In the genomic region with DNA sequence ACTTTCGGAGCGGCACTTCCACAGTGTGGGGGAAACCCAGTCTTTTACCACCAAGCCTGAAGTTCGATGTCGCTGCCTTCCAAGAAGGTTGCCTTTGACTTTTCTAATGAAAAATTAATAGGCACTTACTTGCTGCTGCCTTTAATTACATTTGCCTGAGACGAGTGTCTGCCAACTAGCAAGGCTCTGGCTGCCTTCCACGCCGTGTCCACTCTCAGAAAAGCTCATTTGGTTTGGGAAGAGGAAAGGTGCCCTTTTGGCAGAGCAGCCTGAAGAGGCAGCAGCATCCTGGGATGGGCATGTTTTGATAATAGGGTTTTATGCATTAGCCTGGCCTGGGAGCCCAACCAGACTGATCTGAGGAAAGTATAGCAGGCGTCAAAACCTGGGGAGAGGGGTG, we compare ENCODE assay signal across 25 mouse cellular contexts. TPM values are rescaled to one million over a fixed set of nuclear protein-coding genes. Genes with fewer than 3 reads are reported as not detected.
DNase-seq lines count a peak whose midpoint lies in the region; ATAC-seq and TF ChIP-seq lines count a peak whose summit lies in the region.
"Had no signal": no experiment of that assay in that cellular context is flagged by ENCODE, and none has a peak within 500 bp of the region (broad histone marks: within the 10 kb centered on the region; RNA-seq: fewer than 3 reads in every experiment).

No protein-coding gene starts in this region.

- 73% methylated on average over 8 of the region's 8 CpGs for WGBS in forebrain, embryonic 14.5 days
- 54% methylated on average over 8 of the region's 8 CpGs for WGBS in forebrain, embryonic 16.5 days

- no peak overlapping the region for H3K4me3 ChIP-seq in forebrain, embryonic 14.5 days (ENCODE audit: low read depth, low read length)
- H3K4me3 ChIP-seq in forebrain, embryonic 16.5 days (replicated peaks; ENCODE audit: low read length), result no peak overlapping the region
- H3K4me3 ChIP-seq: forebrain, embryonic 10.5 days; heart, adult 2 months; heart, embryonic 10.5 days; heart, embryonic 13.5 days; hindbrain, embryonic 15.5 days; intestine, embryonic 15.5 days; kidney, embryonic 15.5 days had no signal

- peaks cover 17% of the 10 kb centered on the region for H3K4me1 ChIP-seq in forebrain, embryonic 14.5 days (ENCODE audit: control insufficient read depth, insufficient read depth, low read length)
- peaks cover 17% of the 10 kb centered on the region for H3K4me1 ChIP-seq in forebrain, embryonic 16.5 days (replicated peaks; ENCODE audit: control insufficient read depth, insufficient read depth, low read length)

- no peak overlapping the region for H3K9ac ChIP-seq in forebrain, embryonic 14.5 days (ENCODE audit: low read length)
- H3K9ac ChIP-seq in forebrain, embryonic 16.5 days (replicated peaks; ENCODE audit: low read depth, low read length), result no peak overlapping the region
- H3K9ac ChIP-seq: heart, embryonic 13.5 days; hindbrain, embryonic 15.5 days; intestine, embryonic 15.5 days; kidney, embryonic 15.5 days had no signal

- H3K4me2 ChIP-seq in forebrain, embryonic 14.5 days (ENCODE audit: low read length), result no peak overlapping the region
- no peak overlapping the region for H3K4me2 ChIP-seq in forebrain, embryonic 16.5 days (ENCODE audit: low read length)
- H3K4me2 ChIP-seq: heart, embryonic 13.5 days; hindbrain, embryonic 15.5 days; intestine, embryonic 15.5 days; kidney, embryonic 15.5 days had no signal

- no peak for ATAC-seq in forebrain, embryonic 14.5 days
- no peak for ATAC-seq in forebrain, embryonic 16.5 days
- ATAC-seq: intestine, embryonic 15.5 days; Patski had no signal

- DNase-seq in cerebellum, adult 18-20 months, result peak; percentile 22 to 29
- no peak for DNase-seq in cerebellum, postnatal 4 days (ENCODE audit: low spot score in 2 of 2)
- DNase-seq in cerebellum, postnatal 25 days, result peak; percentile 52 to 66
- no peak for DNase-seq in cerebellum, adult 11-12 months
- DNase-seq in forebrain, embryonic 14.5 days (ENCODE audit: low spot score), result peak; percentile 17
- DNase-seq in brain, embryonic 14.5 days (ENCODE audit: low read depth), result peak; percentile 62
- DNase-seq: adrenal gland, postnatal 10 days; adrenal gland, postnatal 36 days; B cell, adult 2 months; gastrocnemius, postnatal 10 days; gastrocnemius, postnatal 36 days; heart, adult 2 months; heart, postnatal 14 days; heart, postnatal 4 days; kidney, adult 11 months; kidney, adult 8-10 months had no signal

- no peaks in the 10 kb centered on the region for H3K9me3 ChIP-seq in forebrain, embryonic 14.5 days (replicated peaks; ENCODE audit: control insufficient read depth, low read length)
- no peaks in the 10 kb centered on the region for H3K9me3 ChIP-seq in forebrain, embryonic 16.5 days (ENCODE audit: control insufficient read depth, low read length)
- H3K9me3 ChIP-seq: forebrain, embryonic 10.5 days; G1E; heart, embryonic 10.5 days; hindbrain, embryonic 15.5 days; intestine, embryonic 15.5 days; kidney, embryonic 15.5 days had no signal

- no peaks in the 10 kb centered on the region for H3K27me3 ChIP-seq in forebrain, embryonic 14.5 days (replicated peaks; ENCODE audit: control insufficient read depth, insufficient read depth, low read length)
- H3K27me3 ChIP-seq in forebrain, embryonic 16.5 days (replicated peaks; ENCODE audit: control insufficient read depth, insufficient read depth, low read length), result no peaks in the 10 kb centered on the region
- H3K27me3 ChIP-seq: heart, embryonic 13.5 days; hindbrain, embryonic 15.5 days; intestine, embryonic 15.5 days; kidney, embryonic 15.5 days had no signal

- no peak for TF ChIP-seq CTCF in brain, embryonic 14.5 days (IDR thresholded peaks at IDR 0.05; ENCODE audit: borderline replicate concordance, extremely low read depth, insufficient read depth, insufficient read length)

- no peak for TF ChIP-seq POLR2A in brain, embryonic 14.5 days (IDR thresholded peaks at IDR 0.05; ENCODE audit: borderline replicate concordance, extremely low read depth, insufficient read depth, insufficient read length, poor library complexity, severe bottlenecking)

- no peak overlapping the region for H3K27ac ChIP-seq in forebrain, embryonic 14.5 days (ENCODE audit: low read depth, low read length)
- no peak overlapping the region for H3K27ac ChIP-seq in forebrain, embryonic 16.5 days (ENCODE audit: low read length)
- H3K27ac ChIP-seq: forebrain, embryonic 10.5 days; heart, adult 2 months; heart, embryonic 10.5 days; heart, embryonic 13.5 days; hindbrain, embryonic 15.5 days; intestine, embryonic 15.5 days; kidney, embryonic 15.5 days had no signal

- H3K36me3 ChIP-seq in forebrain, embryonic 14.5 days (ENCODE audit: control insufficient read depth, insufficient read depth, low read length), result no peaks in the 10 kb centered on the region
- no peaks in the 10 kb centered on the region for H3K36me3 ChIP-seq in forebrain, embryonic 16.5 days (ENCODE audit: control insufficient read depth, insufficient read depth)
- H3K36me3 ChIP-seq: forebrain, embryonic 10.5 days; G1E; heart, embryonic 10.5 days; heart, embryonic 13.5 days; hindbrain, embryonic 15.5 days; intestine, embryonic 15.5 days; kidney, embryonic 15.5 days had no signal

RNA-seq across cellular contexts. Expression of a gene that starts 12.8 kb away (rescaled TPM):
- polyA plus RNA-seq in forebrain, embryonic 14.5 days (2014; fragmentation: Nextera tagmentation; extraction: Ambion mirVana), result 4.4 and 5.4 TPM in 2 replicates
- polyA plus RNA-seq in forebrain, embryonic 16.5 days (2015; fragmentation: Nextera tagmentation; extraction: Ambion mirVana), result 5.8 and 6.8 TPM in 2 replicates
- polyA plus RNA-seq in brain, embryonic 14.5 days (2012; rRNA removed), result 25.5 and 36.2 TPM in 2 replicates
- polyA plus RNA-seq: G1E had no signal

Comparison
In these comparisons a context has a peak if more than half of its experiments do, and no peak if none do; other contexts are left out.
1. DNase-seq: peak in cerebellum, adult 18-20 months (2 of 2), cerebellum, postnatal 25 days (2 of 2), forebrain, embryonic 14.5 days (single experiment) and brain, embryonic 14.5 days (single experiment); none in cerebellum, postnatal 4 days (0 of 2) and cerebellum, adult 11-12 months (single experiment).